Mouse (Mus musculus) liver, adult 2 months (tissue): ENCODE data around the gene Slc12a5.

Source experiments
- CTCF ChIP-seq: fragments of 200-500 bp; IDR thresholded peaks from 2 replicates; pipeline ENCODE4 v1.5.1; 2011; ENCODE audit warnings: low read depth, low read length, control low read depth
- POLR2A ChIP-seq: fragments of 200-500 bp; IDR thresholded peaks from 2 replicates; pipeline ENCODE4 v1.6.1; 2011; ENCODE audit warnings: low read length, control low read depth; ENCODE audit not compliant: insufficient read depth; ENCODE audit errors: extremely low read depth

GRCm38 (mm10) chr2:164911086-164912048 lies 49.2 kb upstream of the Slc12a5 start, which contains the start of gene Zfp335:
- TF ChIP-seq CTCF (0 out of 2 replicates have a peak, but pooled peaks have one; percentile 13), POLR2A (peak; percentile 43; the same call in 1 of the 2 replicates)
